19 mouse cellular contexts compared by ENCODE assay signal in the genomic region with DNA sequence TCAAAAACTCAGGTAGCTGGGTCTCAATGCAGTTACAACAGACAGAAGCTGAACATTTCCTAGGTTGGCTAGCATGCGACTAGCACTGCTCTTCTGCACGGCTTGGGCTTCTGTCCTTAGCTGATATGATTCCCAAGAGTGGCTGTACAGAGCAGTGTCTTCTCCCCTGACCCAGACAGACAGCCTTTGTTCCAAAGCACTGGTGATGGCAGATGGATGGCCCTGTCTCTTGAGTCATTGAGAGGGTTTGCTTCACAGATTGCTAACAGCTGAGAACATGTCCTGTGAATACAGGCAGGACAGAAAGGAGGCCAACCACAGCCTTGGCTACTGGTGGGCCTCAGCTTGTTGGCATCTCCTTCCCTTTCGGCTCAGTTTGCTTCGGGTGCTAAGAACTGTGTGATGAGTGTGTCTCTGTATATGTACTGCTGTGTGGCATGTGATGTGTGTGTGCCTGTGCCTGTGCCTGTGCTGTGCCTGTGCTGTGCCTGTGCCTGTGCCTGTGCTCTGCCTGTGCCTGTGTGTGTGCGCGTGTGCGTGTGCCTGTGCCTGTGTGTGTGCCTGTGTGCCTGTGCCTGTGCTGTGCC.
A peak's percentile ranks its signal among the peaks of the same experiment; 100 is the strongest.
DNase-seq lines count a peak whose midpoint lies in the region; ATAC-seq and TF ChIP-seq lines count a peak whose summit lies in the region.
"Had no signal": no experiment of that assay in that cellular context is flagged by ENCODE, and none has a peak within 500 bp of the region (broad histone marks: within the 10 kb centered on the region; RNA-seq: fewer than 3 reads in every experiment).

No protein-coding gene starts in this region.

- WGBS in lung, embryonic 14.5 days: 69% methylated on average over 7 of the region's 7 CpGs
- WGBS in limb, embryonic 10.5 days: 87% methylated on average over 7 of the region's 7 CpGs

- DNase-seq in embryo, embryonic 10 days (ENCODE audit: low spot score): peak; percentile 29
- no peak for DNase-seq in embryo, embryonic 10.5 days (ENCODE audit: low spot score)
- DNase-seq in lung, embryonic 14.5 days: peak; percentile 66
- DNase-seq in lung, postnatal 4 days: peak; percentile 31 to 64
- no peak for DNase-seq in B cell, adult 2 months
- DNase-seq in limb, embryonic 10.5 days (ENCODE audit: low spot score): no peak
- DNase-seq: cerebellum, postnatal 36 days; gastrocnemius, postnatal 10 days; kidney, adult 8-10 months; kidney, postnatal 36 days; layer of hippocampus, adult 9-11 months; liver, embryonic 13.5 days; spleen, adult 18-20 months; thymus, adult 18-20 months had no signal

- H3K27me3 ChIP-seq in megakaryocyte, embryonic 14.5 days (replicated peaks): no peaks in the 10 kb centered on the region
- H3K27me3 ChIP-seq in lung, embryonic 14.5 days (ENCODE audit: insufficient read depth, low read length): no peaks in the 10 kb centered on the region
- H3K27me3 ChIP-seq in limb, embryonic 10.5 days (ENCODE audit: low read depth, poor library complexity, severe bottlenecking): no peaks in the 10 kb centered on the region
- H3K27me3 ChIP-seq: limb, embryonic 12.5 days; liver, embryonic 13.5 days had no signal

- H3K36me3 ChIP-seq in megakaryocyte, embryonic 14.5 days (replicated peaks; ENCODE audit: low read length): no peaks in the 10 kb centered on the region
- H3K36me3 ChIP-seq in lung, embryonic 14.5 days (ENCODE audit: insufficient read depth): no peaks in the 10 kb centered on the region
- H3K36me3 ChIP-seq in limb, embryonic 10.5 days: no peaks in the 10 kb centered on the region
- H3K36me3 ChIP-seq: heart, embryonic 10.5 days; limb, embryonic 12.5 days; liver, embryonic 13.5 days had no signal

- no peak for ATAC-seq in megakaryocyte, adult 5-6 weeks (ENCODE audit: poor library complexity, severe bottlenecking)
- peak; percentile 79 for ATAC-seq in lung, embryonic 14.5 days (ENCODE audit: insufficient read depth)
- ATAC-seq: inflammation-experienced regulatory T-cells, adult 6 months had no signal

- peak overlapping the region; percentile 74 for H3K4me3 ChIP-seq in megakaryocyte, embryonic 14.5 days (replicated peaks)
- no peak overlapping the region for H3K4me3 ChIP-seq in lung, embryonic 14.5 days (ENCODE audit: low read depth, low read length)
- H3K4me3 ChIP-seq in limb, embryonic 10.5 days: no peak overlapping the region
- H3K4me3 ChIP-seq: heart, embryonic 10.5 days; limb, embryonic 12.5 days; liver, embryonic 13.5 days had no signal

- H3K9me3 ChIP-seq in megakaryocyte, embryonic 14.5 days: peaks cover 12% of the 10 kb centered on the region
- no peaks in the 10 kb centered on the region for H3K9me3 ChIP-seq in lung, embryonic 14.5 days (ENCODE audit: low read depth, low read length)
- no peaks in the 10 kb centered on the region for H3K9me3 ChIP-seq in limb, embryonic 10.5 days (replicated peaks)
- H3K9me3 ChIP-seq: heart, embryonic 10.5 days; limb, embryonic 12.5 days; liver, embryonic 13.5 days had no signal

- H3K9ac ChIP-seq in lung, embryonic 14.5 days: no peak overlapping the region
- H3K9ac ChIP-seq: limb, embryonic 12.5 days; liver, embryonic 13.5 days had no signal

- H3K4me2 ChIP-seq in lung, embryonic 14.5 days: no peak overlapping the region
- H3K4me2 ChIP-seq: limb, embryonic 12.5 days; liver, embryonic 13.5 days had no signal

- H3K4me1 ChIP-seq in megakaryocyte, embryonic 14.5 days: peaks cover 5% of the 10 kb centered on the region; the same call in 1 of the 2 replicates
- no peaks in the 10 kb centered on the region for H3K4me1 ChIP-seq in lung, embryonic 14.5 days (ENCODE audit: insufficient read depth)
- H3K4me1 ChIP-seq in limb, embryonic 10.5 days: peaks cover 18% of the 10 kb centered on the region
- H3K4me1 ChIP-seq: liver, embryonic 13.5 days had no signal

- no peak for TF ChIP-seq CTCF in lung, embryonic 14.5 days (IDR thresholded peaks at IDR 0.05; ENCODE audit: low read depth)

- H3K27ac ChIP-seq in lung, embryonic 14.5 days (ENCODE audit: low read depth): no peak overlapping the region
- no peak overlapping the region for H3K27ac ChIP-seq in limb, embryonic 10.5 days
- H3K27ac ChIP-seq: heart, embryonic 10.5 days; limb, embryonic 12.5 days; liver, embryonic 13.5 days had no signal

Comparison
In these comparisons a context has a peak if more than half of its experiments do, and no peak if none do; other contexts are left out.
1. DNase-seq: peak in embryo, embryonic 10 days (single experiment), lung, embryonic 14.5 days (single experiment) and lung, postnatal 4 days (2 of 2); none in embryo, embryonic 10.5 days (single experiment), B cell, adult 2 months (0 of 2) and limb, embryonic 10.5 days (single experiment).